Mouse (Mus musculus): Measurements from ENCODE around the gene Nek9.

Nek9 gene

DNA sequence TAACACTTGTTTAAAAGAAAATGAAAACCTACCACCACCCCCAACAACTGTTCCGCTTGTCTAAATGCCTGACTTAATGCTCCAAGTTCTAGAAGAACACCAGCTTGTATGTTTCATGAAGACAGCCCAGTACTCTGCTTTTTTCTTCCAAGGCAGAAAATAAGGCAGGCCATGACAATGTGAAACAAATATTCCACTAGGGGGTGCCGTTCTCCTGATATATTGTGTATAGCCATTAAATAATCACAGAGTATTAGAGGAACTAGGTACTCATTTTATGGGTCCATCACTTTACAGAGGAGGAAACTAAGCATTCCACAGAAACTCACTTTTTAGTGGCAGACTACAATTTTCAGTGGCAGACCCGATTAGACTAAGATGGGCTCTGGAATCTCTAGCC, 7.2 kb upstream of the Nek9 start:
- DNase-seq = no peak

DNA sequence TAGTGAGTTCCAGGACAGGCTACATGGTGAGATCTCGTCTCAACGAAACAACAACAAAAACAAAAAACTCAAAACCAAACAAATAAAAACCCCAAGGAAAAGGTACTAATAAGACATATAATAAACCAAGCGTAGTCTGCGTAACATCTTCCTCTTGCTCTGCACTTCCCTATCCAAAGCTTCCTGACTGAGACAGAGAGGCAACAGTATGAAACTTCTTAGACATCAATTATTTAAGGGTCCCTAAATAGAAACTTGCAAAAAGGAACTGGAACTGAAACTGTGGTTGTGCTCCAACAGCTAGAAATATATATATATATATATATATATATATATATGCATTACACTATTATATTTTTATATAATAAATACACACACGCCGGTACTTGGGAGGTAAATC, 6.4 kb upstream of the Nek9 start:
- DNase-seq = no peak

DNA sequence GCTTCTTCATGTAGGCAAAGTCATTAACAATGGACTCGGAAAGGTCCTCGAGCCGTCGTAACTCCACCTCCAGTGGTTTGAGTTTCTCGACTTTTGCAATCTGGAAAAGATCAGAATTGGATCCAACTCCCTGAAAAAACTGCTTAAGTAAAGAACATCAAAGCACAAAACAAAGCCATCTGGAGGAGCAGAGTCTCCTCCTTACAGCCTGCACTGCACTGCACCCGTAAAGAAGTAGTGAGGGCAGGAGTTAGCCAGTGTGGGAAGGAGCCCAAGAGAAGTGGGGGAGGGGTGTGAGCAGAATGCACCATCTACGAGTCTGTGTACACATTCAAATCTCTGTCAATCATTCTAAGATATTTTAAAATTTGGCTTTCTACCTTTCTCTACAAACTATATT, 5.1 kb upstream of the Nek9 start:
- no peak for DNase-seq

DNA sequence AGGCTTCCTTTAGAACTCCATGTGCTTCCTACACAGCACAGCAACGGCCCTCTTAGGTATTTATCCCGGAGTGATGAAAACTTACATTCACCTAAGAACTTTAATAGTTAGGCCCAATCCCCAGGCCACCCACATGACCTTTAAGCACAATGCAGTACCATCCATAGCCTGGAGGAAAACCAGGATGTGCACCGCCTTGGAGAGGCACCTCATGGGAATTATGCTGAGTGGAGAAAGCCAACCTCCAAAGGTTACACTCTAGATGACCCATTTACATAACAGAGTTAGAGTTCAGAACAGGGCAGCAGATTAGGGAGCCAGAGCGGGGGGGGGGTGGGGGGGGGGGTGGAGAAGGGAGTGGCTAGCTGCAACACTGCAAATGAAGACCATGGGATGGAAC, 3.1 kb upstream of the Nek9 start:
- DNase-seq = no peak

DNA sequence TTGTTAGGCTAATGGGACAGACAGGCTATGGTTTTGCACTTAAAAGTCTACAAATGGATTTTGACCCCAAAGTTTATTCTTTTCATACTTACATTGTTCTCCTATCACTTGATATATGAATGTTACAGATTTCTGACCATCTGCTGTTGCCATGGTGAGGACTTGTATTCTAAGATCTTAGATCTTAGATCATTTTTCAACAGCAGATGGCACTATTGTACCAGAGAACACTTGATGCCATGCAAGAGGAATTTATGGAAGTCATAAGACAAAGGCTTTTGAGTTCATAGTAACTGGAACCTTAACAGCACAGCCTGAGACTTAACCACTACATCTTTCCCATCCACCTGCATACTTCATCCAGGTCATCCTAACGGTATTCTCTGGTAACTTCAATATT, 2.0 kb upstream of the Nek9 start:
- DNase-seq = no peak

DNA sequence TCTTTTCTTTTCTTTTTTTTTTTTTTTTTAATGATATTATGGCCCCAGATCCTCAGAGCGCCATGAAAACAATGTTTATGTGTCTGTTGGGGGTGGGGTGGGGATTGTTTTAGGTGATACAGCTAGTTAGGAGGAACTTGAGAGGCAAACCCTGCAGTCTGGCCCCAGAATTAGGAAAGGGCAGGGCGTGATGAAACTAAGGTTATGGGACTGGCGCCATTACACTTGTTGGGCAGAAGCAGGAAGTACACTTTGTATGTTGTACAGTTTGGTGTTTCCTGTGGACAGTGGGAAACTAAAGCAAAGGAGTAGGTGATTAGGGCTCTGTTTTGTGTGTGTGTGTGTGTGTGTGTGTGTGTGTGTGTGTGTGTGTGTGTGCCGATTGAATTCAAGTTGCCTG, 785 bp upstream of the Nek9 start:
- peak in 1 of 2 experiments; percentile 10 for DNase-seq

DNA sequence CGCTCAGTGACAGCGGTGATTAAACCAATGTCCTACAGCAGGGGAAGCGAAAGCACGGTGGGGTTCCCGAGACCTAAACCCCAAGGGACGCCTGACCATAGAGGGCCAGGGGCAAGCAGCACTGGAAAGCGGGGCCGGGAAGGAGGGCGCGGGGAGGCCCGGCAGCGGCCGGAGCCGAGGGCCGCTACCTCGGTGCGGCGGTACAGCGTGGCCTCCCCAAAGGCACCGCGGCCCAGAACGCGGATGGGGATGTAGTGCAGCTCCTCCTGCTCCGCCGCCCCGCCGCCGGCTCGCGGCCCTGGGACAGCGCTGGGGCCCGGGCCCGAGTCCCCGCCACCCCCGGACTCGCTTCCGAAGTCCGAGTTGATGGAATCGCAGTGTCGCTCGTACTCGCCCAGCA, 347 bp downstream of the Nek9 start:
- DNase-seq = no peak

DNA sequence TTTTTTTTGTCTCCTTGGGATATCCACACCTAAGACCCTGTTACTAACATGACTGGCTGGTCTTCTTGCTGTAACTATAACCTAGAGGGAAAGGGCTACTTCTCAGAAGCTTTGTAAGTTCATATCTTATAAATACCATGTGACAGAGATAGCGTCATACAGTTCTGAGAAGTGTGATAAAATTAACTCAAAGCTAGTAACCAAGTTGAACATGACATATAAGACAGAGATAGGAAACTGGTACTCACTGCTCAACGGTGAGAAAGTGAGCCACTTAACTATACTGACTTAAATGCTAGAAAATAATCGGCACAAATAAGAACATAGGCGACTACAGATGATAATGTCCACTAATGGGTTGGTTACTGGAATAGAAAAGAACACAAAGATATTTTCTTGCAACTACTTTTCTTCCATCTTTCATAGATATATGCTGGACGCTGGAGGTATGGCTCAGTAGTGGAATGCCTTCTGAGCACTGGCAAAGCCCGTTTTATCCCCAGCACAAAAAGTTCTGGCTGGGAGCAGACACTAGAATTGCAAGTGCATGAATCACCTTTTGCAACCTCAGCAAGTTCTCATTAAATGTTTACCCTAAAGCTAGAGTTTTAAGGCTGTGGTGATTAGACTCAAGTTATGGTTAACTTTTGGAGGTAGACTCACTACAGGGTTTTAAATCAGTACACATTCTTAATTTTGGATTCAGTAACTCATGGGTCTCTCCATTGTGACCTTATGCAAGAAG, 1.4 kb downstream of the Nek9 start:
- no peak for DNase-seq

DNA sequence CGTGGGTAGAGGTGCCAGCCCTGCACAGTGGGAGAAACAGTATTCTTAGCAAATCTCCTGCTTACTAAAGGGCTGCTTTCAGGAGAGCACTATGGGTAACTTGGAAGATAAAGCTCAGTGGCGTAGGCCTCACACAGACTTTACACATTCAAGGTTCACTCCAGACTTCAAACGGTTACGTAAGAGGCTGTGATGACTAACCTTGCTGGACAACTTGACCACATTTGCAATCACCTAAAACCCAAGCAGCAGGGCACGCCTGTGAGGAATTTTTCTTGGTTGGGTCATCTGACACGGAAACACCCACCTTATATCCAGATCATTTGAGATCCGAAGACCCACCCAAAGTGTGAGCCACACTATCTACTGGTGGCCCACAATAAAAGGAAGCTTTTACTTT, 9.0 kb downstream of the Nek9 start:
- DNase-seq = no peak

DNA sequence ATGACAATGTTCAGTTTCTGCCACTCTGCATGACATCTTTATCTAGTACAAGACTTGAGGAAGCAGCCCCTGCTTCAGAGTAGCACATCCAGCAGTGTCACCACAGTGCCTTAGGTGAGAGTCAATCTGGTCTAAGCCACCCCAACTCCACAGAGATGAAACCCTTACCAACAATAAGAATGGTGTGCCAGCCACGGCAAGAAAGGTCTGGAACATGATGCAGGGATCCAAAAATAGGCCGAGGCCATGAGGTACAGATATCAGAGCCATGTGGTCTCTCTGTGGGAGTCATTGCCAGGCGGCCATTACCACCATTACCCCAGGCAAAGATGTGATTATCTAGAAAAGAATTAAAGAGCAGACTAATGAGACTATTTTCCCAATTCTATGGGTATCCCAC, 30.5 kb downstream of the Nek9 start:
- DNase-seq = no peak

DNA sequence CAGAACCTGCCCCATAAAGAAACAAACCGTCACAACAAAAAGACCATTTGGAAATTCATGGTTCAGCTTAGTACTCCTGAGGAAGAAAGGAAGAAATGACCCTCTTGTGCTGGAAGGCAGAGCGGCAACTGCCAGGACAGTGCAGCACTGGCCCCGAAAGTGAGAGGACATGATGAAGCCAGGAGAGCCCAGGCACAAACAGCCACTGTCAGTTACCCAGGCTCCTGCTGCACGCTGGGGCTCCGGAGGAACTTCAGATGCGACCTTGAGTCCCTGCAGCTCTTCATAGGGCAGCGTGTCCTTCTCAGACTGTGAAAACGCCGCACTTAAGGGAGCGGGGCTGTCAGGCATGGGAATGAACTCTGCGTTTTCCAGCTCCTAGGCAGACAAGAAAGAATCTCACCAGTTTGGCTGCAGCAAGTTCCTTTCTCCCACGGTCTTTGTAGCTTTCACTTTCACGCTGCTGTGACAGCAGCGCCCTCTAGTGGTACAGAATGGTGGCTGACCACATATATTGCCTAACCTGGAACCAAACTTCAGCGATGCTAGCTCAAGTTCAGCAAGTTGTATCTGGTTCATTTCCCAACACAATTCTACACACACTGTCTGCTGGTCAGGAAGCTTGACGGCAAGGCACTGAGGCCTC, 33.8 kb downstream of the Nek9 start:
- peak; percentile 64 to 82 for DNase-seq

DNA sequence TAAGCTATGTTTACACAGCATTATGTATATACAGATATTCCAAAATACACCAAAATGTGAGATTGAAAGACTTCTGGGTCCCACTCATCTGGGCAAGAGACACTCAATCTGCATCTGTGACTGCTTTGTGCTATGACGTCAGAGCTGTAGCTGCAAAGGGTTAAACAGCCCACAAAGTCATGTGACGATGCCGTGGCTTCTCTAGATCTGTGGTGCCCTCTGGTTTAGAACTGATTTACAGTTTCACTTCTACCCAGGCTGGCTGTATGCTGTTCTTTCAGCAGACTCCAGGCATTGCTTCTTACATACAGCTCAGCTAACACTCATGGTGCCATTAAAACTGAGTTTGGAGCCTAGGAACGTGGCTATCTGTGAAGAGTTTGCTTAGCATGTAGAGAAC, 34.4 kb downstream of the Nek9 start:
- peak; percentile 24 to 42 for DNase-seq

DNA sequence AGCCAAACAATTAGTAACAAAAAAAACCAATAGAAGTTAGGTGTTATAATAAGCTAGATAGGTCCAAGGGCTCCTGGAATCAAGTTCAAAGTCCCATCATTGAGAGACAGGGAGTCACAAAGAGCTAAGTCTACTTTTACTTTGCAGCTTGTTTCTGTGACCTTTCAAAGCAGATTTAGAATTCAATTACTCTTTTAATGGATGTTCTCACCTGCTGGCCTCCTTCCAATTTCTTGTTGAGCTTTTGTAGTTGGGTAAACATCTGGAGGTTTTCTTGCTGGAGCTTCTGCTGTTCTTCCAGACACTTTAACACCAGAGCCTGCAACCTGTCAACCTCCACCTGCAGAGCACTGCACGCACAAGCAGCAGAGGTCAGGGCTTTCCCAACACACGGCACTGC, 35.9 kb downstream of the Nek9 start:
- no peak for DNase-seq

DNA sequence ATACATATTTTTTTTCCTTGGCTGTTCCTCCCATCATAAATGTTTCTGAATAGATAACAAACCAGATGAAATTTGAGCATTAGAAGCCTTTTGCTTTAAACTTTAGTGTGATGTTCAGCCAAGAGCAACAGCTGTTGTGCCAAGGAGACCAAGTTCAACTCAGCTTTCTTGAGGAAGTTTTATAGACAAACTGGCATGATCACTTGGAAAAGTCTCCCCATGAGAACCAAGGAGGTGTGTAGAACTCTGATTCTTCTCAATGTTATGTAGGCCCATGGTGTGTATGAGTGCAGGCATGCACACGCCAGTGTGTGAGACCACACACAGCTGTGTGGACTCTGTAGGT, 40.4 kb downstream of the Nek9 start:
- no peak for DNase-seq

DNA sequence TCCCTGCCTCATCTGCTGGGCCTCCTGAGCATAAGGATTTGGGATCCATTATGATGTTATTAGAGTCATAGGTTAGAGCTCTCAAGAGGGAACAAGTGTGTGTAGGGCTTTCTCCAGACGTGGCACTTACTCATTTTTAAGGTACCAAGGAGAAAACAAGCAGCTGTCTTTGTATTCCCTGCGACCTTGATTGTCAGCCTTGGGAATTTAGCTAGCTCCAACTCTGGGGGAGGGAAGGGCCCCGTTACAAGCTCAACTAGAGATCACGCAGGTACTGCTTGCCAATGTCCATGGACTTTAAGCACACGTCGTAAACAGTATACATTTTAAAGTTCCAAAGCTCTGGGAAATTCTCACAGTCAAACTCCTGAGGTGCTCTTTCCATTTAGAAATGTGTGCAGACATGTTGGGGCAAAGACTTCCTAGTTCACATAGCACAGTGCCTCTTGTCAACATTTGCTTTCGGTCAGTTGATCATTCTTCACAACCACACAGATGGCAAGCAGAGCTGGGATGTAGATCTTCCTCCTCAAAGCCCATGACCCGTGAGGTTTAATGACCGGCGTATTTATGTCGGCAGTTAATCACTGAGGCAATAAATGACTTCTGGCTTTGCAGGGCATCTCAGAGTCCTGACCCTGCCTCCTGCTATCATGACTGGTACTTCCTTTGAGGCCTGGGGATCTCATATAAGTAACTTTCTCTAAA, 40.9 kb downstream of the Nek9 start:
- no peak for DNase-seq

DNA sequence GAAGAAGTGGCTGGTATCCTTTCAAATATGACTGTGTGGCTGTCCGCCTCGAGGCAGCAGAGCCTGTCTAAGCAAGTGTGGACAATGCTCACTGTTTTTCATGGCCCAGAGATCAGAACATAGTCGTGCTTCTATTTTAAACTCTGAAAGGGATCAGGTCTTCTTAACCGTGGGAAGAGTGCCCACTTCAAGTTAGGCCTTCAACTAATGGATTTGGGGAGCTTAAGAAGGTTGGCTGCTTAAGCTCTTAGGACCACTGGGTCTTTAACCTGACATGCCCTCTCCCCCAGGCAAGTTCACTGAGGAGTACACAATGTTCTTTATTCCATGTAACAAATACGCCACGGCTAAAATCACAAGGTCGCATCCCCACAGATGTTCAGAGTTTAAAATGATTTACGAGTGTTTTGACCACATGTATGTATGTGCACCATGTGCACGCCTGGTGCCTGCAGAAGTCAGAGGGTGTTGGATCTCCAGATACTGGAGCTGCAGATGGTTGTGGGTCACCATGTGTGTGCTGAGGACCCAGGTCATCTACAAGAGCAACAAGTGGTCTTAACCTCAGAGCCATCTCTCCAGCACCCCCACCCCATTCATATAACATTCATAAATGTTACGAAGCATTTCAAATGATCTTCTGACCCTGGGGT, 41.7 kb downstream of the Nek9 start:
- no peak for DNase-seq

DNA sequence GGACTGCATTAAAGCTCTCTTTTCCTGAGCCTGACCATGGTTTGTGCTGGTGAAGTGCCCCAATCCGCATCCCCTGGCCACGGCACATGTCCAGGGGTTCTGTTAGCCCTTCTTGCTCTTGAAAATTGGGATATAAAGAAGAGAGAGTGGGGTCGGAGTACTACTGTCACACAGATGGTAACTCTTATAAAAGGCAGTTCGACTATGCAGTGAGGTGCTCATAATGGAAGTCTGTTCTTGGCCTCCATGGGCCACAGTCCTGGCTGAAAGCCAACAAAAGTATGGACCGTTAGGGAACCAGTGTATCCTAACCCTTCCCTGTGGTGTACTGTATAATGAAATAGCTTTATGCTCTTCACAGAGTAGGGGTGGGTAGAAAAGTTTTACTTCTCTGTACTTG, 42.2 kb downstream of the Nek9 start:
- DNase-seq = no peak

DNA sequence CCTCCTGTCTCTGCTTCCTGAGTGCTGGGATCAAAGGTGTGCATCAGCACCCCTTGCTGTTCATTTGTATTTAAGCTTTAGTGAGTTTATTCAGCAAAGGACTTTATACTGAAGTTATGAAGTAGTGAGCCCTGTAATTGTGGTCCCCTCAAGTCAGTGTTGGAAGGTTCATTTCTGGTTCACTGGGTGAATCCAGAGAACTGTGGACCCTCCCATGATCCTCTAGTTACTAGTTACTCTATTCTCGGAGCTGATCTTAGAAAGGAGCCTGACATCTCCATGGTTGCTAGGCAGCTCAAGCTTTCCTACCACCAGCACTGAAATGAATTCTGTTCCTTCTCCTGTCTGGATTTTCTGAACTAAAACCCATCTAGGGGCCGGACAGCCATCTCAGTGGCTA, 43.7 kb downstream of the Nek9 start:
- DNase-seq = no peak

DNA sequence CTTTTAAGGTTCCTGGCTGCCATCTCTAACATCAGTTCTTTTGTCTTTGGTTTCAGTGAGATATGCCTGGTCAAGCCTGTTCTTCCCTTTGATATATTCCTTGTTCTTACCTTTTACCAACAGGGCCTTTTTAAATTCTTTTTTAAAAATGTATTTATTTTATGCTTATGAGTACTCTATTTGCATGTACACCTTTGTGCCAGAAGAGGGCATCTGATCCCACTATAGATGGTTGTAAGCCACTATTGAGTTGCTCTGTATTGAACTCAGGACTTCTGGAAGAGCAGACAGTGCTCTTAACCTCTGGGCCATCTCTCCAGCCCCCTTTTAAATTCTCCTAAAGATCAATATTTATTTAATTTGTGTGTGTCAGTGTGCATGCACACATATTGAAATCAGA, 46.3 kb downstream of the Nek9 start:
- no peak for DNase-seq

DNA sequence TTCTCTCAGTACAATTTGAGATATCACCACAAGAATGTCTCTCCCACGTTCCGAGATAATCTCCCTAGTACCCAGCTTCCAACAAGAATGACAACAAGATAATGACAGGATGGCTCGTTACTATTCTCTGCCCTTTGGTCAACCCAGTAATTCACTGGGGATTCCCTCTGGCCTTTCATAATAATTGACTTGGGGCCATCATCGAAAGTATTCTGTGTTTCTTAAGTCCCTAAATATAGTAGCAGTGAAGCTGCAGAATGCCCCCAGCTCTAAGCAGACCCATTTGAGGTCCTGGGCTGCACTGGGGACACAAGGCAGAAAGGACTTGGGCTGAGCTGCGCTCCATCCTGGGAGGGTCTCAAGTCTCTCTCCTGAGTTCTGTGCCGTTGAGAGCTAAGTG, 46.9 kb downstream of the Nek9 start:
- DNase-seq = no peak

DNA sequence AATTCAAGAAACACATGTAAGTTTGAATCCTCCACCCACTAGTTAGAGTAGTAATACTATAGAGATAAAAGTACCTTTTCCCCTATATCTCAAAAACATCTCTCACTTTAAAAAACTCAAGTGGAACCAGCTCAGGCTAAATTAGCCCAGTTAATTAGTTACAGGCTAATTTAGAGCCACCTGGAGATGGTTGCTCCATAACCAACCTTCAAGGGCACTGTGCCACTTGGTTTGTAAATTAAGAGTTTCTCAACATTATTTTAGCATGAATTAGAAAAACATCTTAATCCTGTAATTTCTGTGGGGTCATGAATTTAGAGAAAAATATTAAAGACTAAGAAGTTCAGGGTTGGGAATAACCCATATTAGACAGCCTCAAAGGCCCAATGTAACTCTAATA, 47.6 kb downstream of the Nek9 start:
- no peak for DNase-seq

DNA sequence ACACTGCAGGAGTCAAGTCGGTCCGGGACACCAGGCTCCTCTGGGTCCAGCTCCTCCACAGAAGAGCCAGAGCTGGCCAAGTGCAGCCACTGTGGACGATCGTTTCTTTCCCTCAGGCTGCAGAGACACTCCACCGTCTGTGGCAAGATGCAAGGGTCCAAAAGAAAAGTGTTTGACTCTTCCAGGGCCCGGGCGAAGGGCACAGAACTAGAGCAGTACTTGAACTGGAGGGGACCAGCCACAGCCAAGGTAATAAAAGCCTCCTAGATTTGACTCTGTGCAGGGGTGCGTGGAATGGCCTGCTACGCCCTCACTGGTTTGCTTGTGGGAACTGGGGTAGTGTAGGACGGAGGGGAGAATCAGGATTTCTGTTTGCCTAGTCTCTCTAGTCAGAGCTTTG, 48.5 kb downstream of the Nek9 start:
- DNase-seq = no peak

DNA sequence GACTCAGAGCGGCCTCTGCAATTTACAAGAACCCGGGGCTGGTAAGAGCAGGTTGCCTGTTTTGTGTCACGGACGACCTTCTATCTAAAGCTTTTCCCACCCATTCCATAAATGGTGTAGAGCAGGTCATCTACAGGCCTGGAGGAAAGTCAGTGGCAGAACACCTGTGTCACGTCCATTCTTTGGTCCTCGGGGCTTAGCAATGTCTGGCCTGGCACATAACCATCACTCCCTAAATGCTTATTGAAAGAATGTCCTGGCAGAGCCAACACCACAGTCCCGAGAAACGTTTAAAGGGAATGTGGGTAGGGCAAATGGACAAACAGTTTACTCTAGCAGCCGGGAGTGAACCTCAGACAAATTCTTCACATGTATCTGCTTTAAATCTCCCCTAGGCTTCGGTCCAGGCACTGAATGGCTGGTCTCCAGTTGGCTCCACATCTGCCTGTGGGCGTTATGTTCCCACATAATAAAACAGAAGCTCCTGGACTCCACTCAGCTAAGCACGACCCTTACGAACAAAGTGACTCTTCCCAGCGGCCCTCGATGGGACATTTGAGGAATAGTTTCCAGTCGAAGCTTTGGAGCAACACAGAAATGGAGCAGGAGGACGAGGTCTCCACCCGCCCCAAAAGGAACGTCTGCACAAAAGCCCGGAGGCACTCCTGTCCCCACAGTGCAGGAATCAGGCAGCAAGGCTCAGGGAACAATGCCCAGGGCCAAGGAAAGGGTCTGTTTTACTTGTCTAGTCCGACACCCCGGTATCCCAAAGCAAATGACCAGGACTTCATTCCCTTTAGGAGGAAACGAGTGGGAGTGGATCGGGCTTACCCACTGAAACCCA, 49.8 kb downstream of the Nek9 start:
- DNase-seq = no peak
